9 mouse cellular contexts compared by ENCODE assay signal in genomic region chr7:19956341-19956781, GRCm38 (mm10). TPM values are rescaled to one million over a fixed set of nuclear protein-coding genes. Genes with fewer than 3 reads are reported as not detected.
DNase-seq lines count a peak whose midpoint lies in the region; ATAC-seq lines count a peak whose summit lies in the region.
"Had no signal": no experiment of that assay in that cellular context is flagged by ENCODE, and none has a peak within 500 bp of the region (broad histone marks: within the 10 kb centered on the region; RNA-seq: fewer than 3 reads in every experiment).

No protein-coding gene starts in this region.

- H3K27me3 ChIP-seq in forebrain, embryonic 15.5 days, result no peaks in the 10 kb centered on the region
- no peaks in the 10 kb centered on the region for H3K27me3 ChIP-seq in hindbrain, embryonic 13.5 days

- no peaks in the 10 kb centered on the region for H3K9me3 ChIP-seq in forebrain, embryonic 15.5 days
- H3K9me3 ChIP-seq in hindbrain, embryonic 13.5 days, result no peaks in the 10 kb centered on the region

- 0 out of 2 replicates have a peak, but pooled peaks have one; percentile 23 for ATAC-seq in forebrain, embryonic 15.5 days (replicated peaks)
- peak; percentile 37; the same call in 1 of the 2 replicates for ATAC-seq in hindbrain, embryonic 13.5 days (ENCODE audit: low FRiP score)

- DNase-seq in MEL-GATA-1-ER (ENCODE audit: extremely low read depth, low read depth), result peak; percentile 54
- peak; percentile 46 for DNase-seq in c-Kit-positive CD71-positive TER-119-negative erythroid progenitor cells, embryonic 14.5 days (ENCODE audit: low read depth)
- peak; percentile 87 to 99 for DNase-seq in layer of hippocampus, postnatal 25 days (ENCODE audit: extremely low spot score in 1 of 2, low spot score in 1 of 2)
- peak; percentile 92 for DNase-seq in mesoderm, embryonic 11.5 days (ENCODE audit: low read depth, low spot score)
- peak; percentile 78 to 86 for DNase-seq in right cerebral cortex, postnatal 10 days (ENCODE audit: low spot score in 2 of 2)
- peak; percentile 90 for DNase-seq in urinary bladder, postnatal 25 days (ENCODE audit: low spot score)

- no peak overlapping the region for H3K27ac ChIP-seq in forebrain, embryonic 15.5 days (replicated peaks)
- H3K27ac ChIP-seq in hindbrain, embryonic 13.5 days, result no peak overlapping the region
- H3K27ac ChIP-seq: macrophage had no signal

- H3K4me2 ChIP-seq in forebrain, embryonic 15.5 days (replicated peaks), result no peak overlapping the region
- H3K4me2 ChIP-seq in hindbrain, embryonic 13.5 days, result no peak overlapping the region

- no peak overlapping the region for H3K4me3 ChIP-seq in forebrain, embryonic 15.5 days
- no peak overlapping the region for H3K4me3 ChIP-seq in hindbrain, embryonic 13.5 days

- H3K9ac ChIP-seq in forebrain, embryonic 15.5 days (replicated peaks), result no peak overlapping the region
- H3K9ac ChIP-seq in hindbrain, embryonic 13.5 days, result no peak overlapping the region

- no peaks in the 10 kb centered on the region for H3K36me3 ChIP-seq in forebrain, embryonic 15.5 days
- H3K36me3 ChIP-seq in hindbrain, embryonic 13.5 days, result no peaks in the 10 kb centered on the region

- H3K4me1 ChIP-seq in forebrain, embryonic 15.5 days, result no peaks in the 10 kb centered on the region
- no peaks in the 10 kb centered on the region for H3K4me1 ChIP-seq in hindbrain, embryonic 13.5 days (replicated peaks)

- 4% methylated on average over 7 of the region's 7 CpGs for WGBS in forebrain, embryonic 15.5 days
- 3% methylated on average over 7 of the region's 7 CpGs for WGBS in hindbrain, embryonic 13.5 days

RNA-seq across cellular contexts. Expression of gene Igsf23, which starts 5.8 kb away (rescaled TPM):
- not detected in 2 replicates for polyA plus RNA-seq in forebrain, embryonic 15.5 days (2015; fragmentation: Nextera tagmentation; extraction: Ambion mirVana)
- 0.13 TPM in 1 of 2 replicates, not detected in the other for polyA plus RNA-seq in hindbrain, embryonic 13.5 days (2015; fragmentation: Nextera tagmentation; extraction: Ambion mirVana)
- not detected for total RNA-seq in layer of hippocampus, postnatal 25 days (2021)
- polyA plus RNA-seq: macrophage had no signal

RNA-seq across cellular contexts. Expression of gene Ceacam20, which starts 8.9 kb away (rescaled TPM):
- not detected in 2 replicates for polyA plus RNA-seq in forebrain, embryonic 15.5 days (2015; fragmentation: Nextera tagmentation; extraction: Ambion mirVana)
- not detected in 2 replicates for polyA plus RNA-seq in hindbrain, embryonic 13.5 days (2015; fragmentation: Nextera tagmentation; extraction: Ambion mirVana)
- not detected for total RNA-seq in layer of hippocampus, postnatal 25 days (2021)
- polyA plus RNA-seq: macrophage had no signal

RNA-seq across cellular contexts. Expression of gene Nlrp9b, which starts 34.9 kb away (rescaled TPM):
- not detected in 2 replicates for polyA plus RNA-seq in forebrain, embryonic 15.5 days (2015; fragmentation: Nextera tagmentation; extraction: Ambion mirVana)
- not detected in 2 replicates for polyA plus RNA-seq in hindbrain, embryonic 13.5 days (2015; fragmentation: Nextera tagmentation; extraction: Ambion mirVana)
- total RNA-seq in layer of hippocampus, postnatal 25 days (2021), result not detected
- polyA plus RNA-seq: macrophage had no signal

RNA-seq across cellular contexts. Expression of gene Pvr, which starts 35.4 kb away (rescaled TPM):
- polyA plus RNA-seq in forebrain, embryonic 15.5 days (2015; fragmentation: Nextera tagmentation; extraction: Ambion mirVana), result 7.1 and 7.3 TPM in 2 replicates
- 7.8 and 9.4 TPM in 2 replicates for polyA plus RNA-seq in hindbrain, embryonic 13.5 days (2015; fragmentation: Nextera tagmentation; extraction: Ambion mirVana)
- total RNA-seq in layer of hippocampus, postnatal 25 days (2021), result 10 to 100 TPM; 10.2 to 15.9 TPM
